Mouse (Mus musculus) embryonic facial prominence, embryonic 10.5 days (tissue): ENCODE measurements around the gene Rbfox1. TPM values are rescaled to one million over a fixed set of nuclear protein-coding genes. Genes with fewer than 3 reads are reported as not detected.
A peak's percentile ranks its signal among the peaks of the same experiment; 100 is the strongest.

Source experiments
- DNase-seq: peaks from one replicate; pipeline ENCODE4 v3.0.0-alpha.2; 2017; ENCODE audit warnings: low spot score
- H3K27ac ChIP-seq: fragments of 300-500 bp; sonication (generic); replicated peaks from 2 replicates; pipeline ENCODE4 v1.5.1; 2016; ENCODE audit warnings: mild to moderate bottlenecking
- H3K27me3 ChIP-seq: fragments of 300-500 bp; sonication (generic); replicated peaks from 2 replicates; pipeline ENCODE4 v1.6.1; 2016; ENCODE audit warnings: low read depth, mild to moderate bottlenecking; ENCODE audit not compliant: poor library complexity, severe bottlenecking
- H3K36me3 ChIP-seq: fragments of 300-500 bp; sonication (generic); replicated peaks from 2 replicates; pipeline ENCODE4 v1.6.1; 2016; ENCODE audit warnings: mild to moderate bottlenecking, moderate library complexity
- H3K4me1 ChIP-seq: fragments of 300-500 bp; sonication (generic); 2 replicates; pipeline ENCODE4 v1.6.1; 2016
- H3K4me3 ChIP-seq: fragments of 300-500 bp; sonication (generic); 2 replicates; pipeline ENCODE4 v1.5.1; 2016; ENCODE audit warnings: mild to moderate bottlenecking, moderate library complexity
- H3K9me3 ChIP-seq: fragments of 300-500 bp; sonication (generic); 2 replicates; pipeline ENCODE4 v1.6.1; 2016; ENCODE audit warnings: mild to moderate bottlenecking
- WGBS: fragments of 180-500 bp; shearing (Covaris S2); methylation state at CpG from one replicate; pipeline ENCODE4 v1.1.7; 2016; 5-methylcytosine and 5-hydroxymethylcytosine counted together
- polyA plus RNA-seq: library from polyadenylated mRNA; unstranded; fragments of >200 nt; fragmentation: Nextera tagmentation; extraction: Ambion mirVana; gene quantifications from 2 replicates; pipeline ENCODE4 v1.2.1, GENCODE M21; 2016

The Rbfox1 gene
- polyA plus RNA-seq, 1 experiment from 2014 or later: 2.3 TPM

GRCm38 (mm10) chr16:6986494-6986893 lies 1101.3 kb downstream of the Rbfox1 start:
- Histone ChIP-seq H3K4me3 (no peak overlapping the region), H3K27me3 (no peaks in the 10 kb centered on the region), H3K9me3 (no peaks in the 10 kb centered on the region; the same call in 1 of the 2 replicates), H3K36me3 (no peaks in the 10 kb centered on the region), H3K27ac (no peak overlapping the region), H3K4me1 (no peaks in the 10 kb centered on the region)
- DNase-seq: no peak
- 73% methylated on average over 2 of the region's 2 CpGs for WGBS

- Histone ChIP-seq H3K27me3 (no peaks in the 10 kb centered on the region), H3K4me3 (no peak overlapping the region), H3K4me1 (0 out of 2 replicates have a peak, but pooled peaks cover 4% of the 10 kb centered on the region), H3K9me3 (peaks cover 3% of the 10 kb centered on the region; the same call in 1 of the 2 replicates), H3K36me3 (no peaks in the 10 kb centered on the region), H3K27ac (no peak overlapping the region)
- 91% methylated on average over 5 of the region's 5 CpGs for whole genome bisulfite sequencing
- DNase-seq: no peak
These were observed 1107.1 kb downstream of the Rbfox1 start for GRCm38 (mm10) chr16:6992251-6992650.

- Histone ChIP-seq H3K36me3 (no peaks in the 10 kb centered on the region), H3K27me3 (no peaks in the 10 kb centered on the region), H3K4me3 (no peak overlapping the region), H3K27ac (no peak overlapping the region), H3K9me3 (peaks cover 3% of the 10 kb centered on the region; the same call in 1 of the 2 replicates), H3K4me1 (0 out of 2 replicates have a peak, but pooled peaks cover 4% of the 10 kb centered on the region)
- no peak for DNase-seq
- WGBS: 36% methylated on average over 2 of the region's 2 CpGs
These were observed 1108.0 kb downstream of the Rbfox1 start for GRCm38 (mm10) chr16:6993180-6993579.

GRCm38 (mm10) chr16:6997109-6997508 lies 1112.0 kb downstream of the Rbfox1 start:
- no peaks in the 10 kb centered on the region for H3K9me3 ChIP-seq
- 65% methylated on average over 4 of the region's 4 CpGs for WGBS

GRCm38 (mm10) chr16:6997834-6998233 lies 1112.7 kb downstream of the Rbfox1 start:
- 74% methylated on average over 7 of the region's 7 CpGs for WGBS
- no peaks in the 10 kb centered on the region for H3K36me3 ChIP-seq
- no peak overlapping the region for H3K4me3 ChIP-seq
- H3K4me1 ChIP-seq: 0 out of 2 replicates have a peak, but pooled peaks cover 4% of the 10 kb centered on the region
- no peak overlapping the region for H3K27ac ChIP-seq
- no peaks in the 10 kb centered on the region for H3K9me3 ChIP-seq
- no peak for DNase-seq
- no peaks in the 10 kb centered on the region for H3K27me3 ChIP-seq

More at GRCm38 (mm10) chr16:6997109-6997508, 1112.0 kb downstream of the Rbfox1 start:
- no peaks in the 10 kb centered on the region for H3K27me3 ChIP-seq
- H3K27ac ChIP-seq: no peak overlapping the region
- no peaks in the 10 kb centered on the region for H3K36me3 ChIP-seq
- DNase-seq: no peak
- 0 out of 2 replicates have a peak, but pooled peaks cover 4% of the 10 kb centered on the region for H3K4me1 ChIP-seq
- H3K4me3 ChIP-seq: no peak overlapping the region

GRCm38 (mm10) chr16:7004565-7004964 lies 1119.4 kb downstream of the Rbfox1 start:
- H3K4me3 ChIP-seq: no peak overlapping the region
- WGBS: 90% methylated on average over 3 of the region's 3 CpGs
- no peak for DNase-seq
- no peaks in the 10 kb centered on the region for H3K27me3 ChIP-seq
- no peaks in the 10 kb centered on the region for H3K9me3 ChIP-seq
- no peak overlapping the region for H3K27ac ChIP-seq
- no peaks in the 10 kb centered on the region for H3K36me3 ChIP-seq
- H3K4me1 ChIP-seq: no peaks in the 10 kb centered on the region

GRCm38 (mm10) chr16:7005478-7005877 lies 1120.3 kb downstream of the Rbfox1 start:
- Histone ChIP-seq H3K27me3 (no peaks in the 10 kb centered on the region), H3K4me1 (no peaks in the 10 kb centered on the region), H3K36me3 (no peaks in the 10 kb centered on the region), H3K9me3 (no peaks in the 10 kb centered on the region), H3K4me3 (no peak overlapping the region), H3K27ac (no peak overlapping the region)
- peak; percentile 56 for DNase-seq
- WGBS: 13% methylated on average over 3 of the region's 3 CpGs

GRCm38 (mm10) chr16:7017310-7017709 lies 1132.2 kb downstream of the Rbfox1 start:
- H3K27me3 ChIP-seq: no peaks in the 10 kb centered on the region
- 87% methylated on average over 7 of the region's 7 CpGs for WGBS
- no peak overlapping the region for H3K4me3 ChIP-seq
- H3K36me3 ChIP-seq: no peaks in the 10 kb centered on the region
- no peaks in the 10 kb centered on the region for H3K4me1 ChIP-seq
- H3K9me3 ChIP-seq: no peaks in the 10 kb centered on the region
- no peak for DNase-seq
- H3K27ac ChIP-seq: no peak overlapping the region

GRCm38 (mm10) chr16:7034231-7034630 lies 1149.1 kb downstream of the Rbfox1 start:
- no peak overlapping the region for H3K4me3 ChIP-seq
- H3K4me1 ChIP-seq: peaks cover 9% of the 10 kb centered on the region
- H3K27me3 ChIP-seq: peaks cover 44% of the 10 kb centered on the region
- no peak for DNase-seq
- H3K36me3 ChIP-seq: no peaks in the 10 kb centered on the region
- no peak overlapping the region for H3K27ac ChIP-seq
- WGBS: 92% methylated on average over 5 of the region's 5 CpGs
- no peaks in the 10 kb centered on the region for H3K9me3 ChIP-seq

- DNase-seq: no peak
- Histone ChIP-seq H3K36me3 (no peaks in the 10 kb centered on the region), H3K4me3 (no peak overlapping the region), H3K9me3 (no peaks in the 10 kb centered on the region), H3K4me1 (peaks cover 20% of the 10 kb centered on the region), H3K27ac (no peak overlapping the region), H3K27me3 (peaks cover 67% of the 10 kb centered on the region)
- WGBS: 62% methylated on average over 3 of the region's 3 CpGs
These were observed 1151.4 kb downstream of the Rbfox1 start for GRCm38 (mm10) chr16:7036566-7036965.

- no peaks in the 10 kb centered on the region for H3K9me3 ChIP-seq
- no peak overlapping the region for H3K4me3 ChIP-seq
- no peak for DNase-seq
- no peaks in the 10 kb centered on the region for H3K36me3 ChIP-seq
- peaks cover 71% of the 10 kb centered on the region for H3K27me3 ChIP-seq
- H3K27ac ChIP-seq: no peak overlapping the region
- WGBS: 47% methylated on average over 8 of the region's 8 CpGs
- peaks cover 20% of the 10 kb centered on the region for H3K4me1 ChIP-seq
These were observed 1151.8 kb downstream of the Rbfox1 start for GRCm38 (mm10) chr16:7036988-7037387.

- Histone ChIP-seq H3K27me3 (peaks cover 82% of the 10 kb centered on the region), H3K4me3 (peak overlapping the region; percentile 53), H3K36me3 (no peaks in the 10 kb centered on the region), H3K27ac (no peak overlapping the region; the same call in 1 of the 2 replicates), H3K9me3 (no peaks in the 10 kb centered on the region), H3K4me1 (peaks cover 20% of the 10 kb centered on the region)
- DNase-seq: peak; percentile 38
- under 1% methylated on average over 18 of the region's 18 CpGs for WGBS
These were observed 1153.6 kb downstream of the Rbfox1 start for GRCm38 (mm10) chr16:7038639-7039260.
